Comparison of ENCODE assay signal across 12 mouse cellular contexts in the genomic region with DNA sequence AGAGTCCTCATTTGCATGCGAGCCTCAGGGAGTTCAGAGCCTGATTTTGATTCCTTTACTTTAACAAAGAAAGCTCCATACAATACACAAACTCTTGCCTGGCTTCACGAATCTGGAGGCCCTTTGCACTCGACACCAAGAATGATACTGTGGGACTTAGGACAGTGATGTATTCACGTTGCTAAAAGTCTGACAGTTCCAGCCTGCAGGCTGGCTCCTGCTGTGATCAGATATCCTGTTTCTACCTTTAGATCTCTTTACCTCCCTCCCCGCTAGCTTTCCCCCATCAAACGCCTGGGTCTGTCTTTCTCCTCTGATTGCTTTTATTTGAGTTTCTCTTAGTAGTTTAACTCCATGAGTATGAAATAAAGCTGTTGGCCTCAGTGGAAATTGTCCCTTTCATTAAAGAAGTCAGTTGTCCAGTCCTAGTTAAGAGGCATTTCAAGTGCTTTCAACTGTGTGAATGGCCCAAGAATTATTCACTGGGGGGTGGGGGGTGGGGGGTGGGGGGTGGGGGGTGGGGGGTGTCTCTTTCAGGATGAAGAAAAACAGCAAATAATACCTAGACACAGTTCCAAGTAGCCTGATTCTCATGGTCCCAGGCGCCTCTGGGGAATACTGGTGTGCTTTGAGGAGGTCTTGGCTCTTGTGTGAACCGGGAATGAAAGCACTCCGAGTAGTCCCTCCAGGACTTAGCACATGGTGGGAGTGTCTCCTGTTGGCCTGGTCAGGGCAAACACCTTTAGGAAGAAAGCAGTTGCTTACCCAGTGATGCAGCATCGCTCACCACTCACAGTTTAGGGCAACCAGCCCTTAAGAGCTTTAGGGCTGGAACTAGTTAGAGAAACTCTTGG. TPM values are rescaled to one million over a fixed set of nuclear protein-coding genes. Genes with fewer than 3 reads are reported as not detected.
A peak's percentile ranks its signal among the peaks of the same experiment; 100 is the strongest.
DNase-seq lines count a peak whose midpoint lies in the region; ATAC-seq and TF ChIP-seq lines count a peak whose summit lies in the region.
"Had no signal": no experiment of that assay in that cellular context is flagged by ENCODE, and none has a peak within 500 bp of the region (broad histone marks: within the 10 kb centered on the region; RNA-seq: fewer than 3 reads in every experiment).

No protein-coding gene starts in this region.

- no peaks in the 10 kb centered on the region for H3K9me3 ChIP-seq in forebrain, embryonic 14.5 days (replicated peaks; ENCODE audit: control insufficient read depth, low read length)
- H3K9me3 ChIP-seq in hindbrain, postnatal 0 days (ENCODE audit: low read length) = no peaks in the 10 kb centered on the region
- no peaks in the 10 kb centered on the region for H3K9me3 ChIP-seq in stomach, embryonic 15.5 days
- H3K9me3 ChIP-seq: embryonic facial prominence, embryonic 15.5 days; liver, embryonic 13.5 days had no signal

- no peak overlapping the region for H3K4me3 ChIP-seq in forebrain, embryonic 14.5 days (ENCODE audit: low read depth, low read length)
- no peak overlapping the region for H3K4me3 ChIP-seq in hindbrain, postnatal 0 days (ENCODE audit: low read length)
- H3K4me3 ChIP-seq in stomach, embryonic 15.5 days (replicated peaks) = no peak overlapping the region
- H3K4me3 ChIP-seq: embryonic facial prominence, embryonic 15.5 days; liver, embryonic 13.5 days had no signal

- 5% methylated on average over 10 of the region's 10 CpGs for WGBS in forebrain, embryonic 14.5 days
- WGBS in hindbrain, postnatal 0 days = 16% methylated on average over 10 of the region's 10 CpGs
- 35% methylated on average over 10 of the region's 10 CpGs for WGBS in stomach, embryonic 15.5 days

- H3K4me2 ChIP-seq in forebrain, embryonic 14.5 days (ENCODE audit: low read length) = no peak overlapping the region
- no peak overlapping the region for H3K4me2 ChIP-seq in hindbrain, postnatal 0 days (ENCODE audit: low read depth, low read length)
- H3K4me2 ChIP-seq in stomach, embryonic 15.5 days = no peak overlapping the region
- H3K4me2 ChIP-seq: embryonic facial prominence, embryonic 15.5 days; liver, embryonic 13.5 days had no signal

- no peak overlapping the region for H3K27ac ChIP-seq in forebrain, embryonic 14.5 days (ENCODE audit: low read depth, low read length)
- H3K27ac ChIP-seq in hindbrain, postnatal 0 days = peak overlapping the region; percentile 71
- peak overlapping the region; percentile 21; the same call in 1 of the 2 replicates for H3K27ac ChIP-seq in stomach, embryonic 15.5 days
- H3K27ac ChIP-seq: embryonic facial prominence, embryonic 15.5 days; liver, embryonic 13.5 days had no signal

- H3K36me3 ChIP-seq in forebrain, embryonic 14.5 days (ENCODE audit: control insufficient read depth, insufficient read depth, low read length) = no peaks in the 10 kb centered on the region
- no peaks in the 10 kb centered on the region for H3K36me3 ChIP-seq in hindbrain, postnatal 0 days (ENCODE audit: insufficient read depth, low read length)
- no peaks in the 10 kb centered on the region for H3K36me3 ChIP-seq in stomach, embryonic 15.5 days
- H3K36me3 ChIP-seq: embryonic facial prominence, embryonic 15.5 days; liver, embryonic 13.5 days had no signal

- peak; percentile 15 for DNase-seq in retina, embryonic 14.5 days (ENCODE audit: low spot score)
- DNase-seq in retina, postnatal 1 day = no peak
- DNase-seq in forebrain, embryonic 14.5 days (ENCODE audit: low spot score) = peak; percentile 43
- DNase-seq in hindbrain, postnatal 0 days (ENCODE audit: low spot score) = peak; percentile 75
- DNase-seq in spleen, postnatal 14 days (ENCODE audit: low spot score in 2 of 2) = no peak
- DNase-seq in cerebellum, adult 11 months = no peak
- DNase-seq: liver, embryonic 13.5 days; spleen, adult 18-20 months had no signal

- ATAC-seq in forebrain, embryonic 14.5 days = 0 out of 2 replicates have a peak, but pooled peaks have one; percentile 42
- ATAC-seq in hindbrain, postnatal 0 days = peak; percentile 73
- ATAC-seq in stomach, embryonic 15.5 days (ENCODE audit: insufficient read depth, low FRiP score, low read depth) = no peak

- H3K4me1 ChIP-seq in forebrain, embryonic 14.5 days (ENCODE audit: control insufficient read depth, insufficient read depth, low read length) = no peaks in the 10 kb centered on the region
- no peaks in the 10 kb centered on the region for H3K4me1 ChIP-seq in hindbrain, postnatal 0 days (ENCODE audit: insufficient read depth, low read length)
- peaks cover 11% of the 10 kb centered on the region for H3K4me1 ChIP-seq in stomach, embryonic 15.5 days
- H3K4me1 ChIP-seq: liver, embryonic 13.5 days had no signal

- no peak overlapping the region for H3K9ac ChIP-seq in forebrain, embryonic 14.5 days (ENCODE audit: low read length)
- no peak overlapping the region for H3K9ac ChIP-seq in hindbrain, postnatal 0 days (replicated peaks; ENCODE audit: low read length)
- no peak overlapping the region for H3K9ac ChIP-seq in stomach, embryonic 15.5 days
- H3K9ac ChIP-seq: embryonic facial prominence, embryonic 15.5 days; liver, embryonic 13.5 days had no signal

- no peaks in the 10 kb centered on the region for H3K27me3 ChIP-seq in forebrain, embryonic 14.5 days (replicated peaks; ENCODE audit: control insufficient read depth, insufficient read depth, low read length)
- no peaks in the 10 kb centered on the region for H3K27me3 ChIP-seq in hindbrain, postnatal 0 days (ENCODE audit: insufficient read depth, low read length)
- H3K27me3 ChIP-seq in stomach, embryonic 15.5 days (replicated peaks) = no peaks in the 10 kb centered on the region
- H3K27me3 ChIP-seq: embryonic facial prominence, embryonic 15.5 days; liver, embryonic 13.5 days had no signal

- TF ChIP-seq CTCF in hindbrain, postnatal 0 days (IDR thresholded peaks at IDR 0.05; ENCODE audit: low read depth) = no peak

RNA-seq across cellular contexts. Expression of gene Sparcl1, which starts 11.6 kb away (rescaled TPM):
- 70.4 and 93.1 TPM in 2 replicates for polyA plus RNA-seq in forebrain, embryonic 14.5 days (2014; fragmentation: Nextera tagmentation; extraction: Ambion mirVana)
- total RNA-seq in hindbrain, postnatal 0 days (2014; rRNA removed) = 660 and 723 TPM in 2 replicates
- 782 and 913 TPM in 2 replicates for polyA plus RNA-seq in hindbrain, postnatal 0 days (2015; fragmentation: Nextera tagmentation; extraction: Ambion mirVana)
- 274 and 291 TPM in 2 replicates for polyA plus RNA-seq in stomach, embryonic 15.5 days (2015; fragmentation: Nextera tagmentation; extraction: Ambion mirVana)

RNA-seq across cellular contexts. Expression of gene Gm17660, which starts 24.5 kb away (rescaled TPM):
- 0.44 TPM in 1 of 2 replicates, not detected in the other for polyA plus RNA-seq in forebrain, embryonic 14.5 days (2014; fragmentation: Nextera tagmentation; extraction: Ambion mirVana)
- total RNA-seq in hindbrain, postnatal 0 days (2014; rRNA removed) = 0.58 TPM in 1 of 2 replicates, not detected in the other
- 0.61 TPM in 1 of 2 replicates, not detected in the other for polyA plus RNA-seq in hindbrain, postnatal 0 days (2015; fragmentation: Nextera tagmentation; extraction: Ambion mirVana)
- not detected in 2 replicates for polyA plus RNA-seq in stomach, embryonic 15.5 days (2015; fragmentation: Nextera tagmentation; extraction: Ambion mirVana)
- total RNA-seq: layer of hippocampus, adult 18-20 months had no signal
- polyA plus RNA-seq: heart, embryonic 16.5 days; liver, embryonic 13.5 days had no signal

RNA-seq across cellular contexts. Expression of gene Nudt9, which starts 55.8 kb away (rescaled TPM):
- 55.9 and 56.8 TPM in 2 replicates for polyA plus RNA-seq in forebrain, embryonic 14.5 days (2014; fragmentation: Nextera tagmentation; extraction: Ambion mirVana)
- total RNA-seq in hindbrain, postnatal 0 days (2014; rRNA removed) = 54.9 and 59.1 TPM in 2 replicates
- polyA plus RNA-seq in hindbrain, postnatal 0 days (2015; fragmentation: Nextera tagmentation; extraction: Ambion mirVana) = 72.6 and 80.2 TPM in 2 replicates
- 62.8 and 64.6 TPM in 2 replicates for polyA plus RNA-seq in stomach, embryonic 15.5 days (2015; fragmentation: Nextera tagmentation; extraction: Ambion mirVana)

Comparison
In these comparisons a context has a peak if more than half of its experiments do, and no peak if none do; other contexts are left out.
1. DNase-seq: peak in retina, embryonic 14.5 days (single experiment), forebrain, embryonic 14.5 days (single experiment) and hindbrain, postnatal 0 days (single experiment); none in retina, postnatal 1 day (single experiment), spleen, postnatal 14 days (0 of 2) and cerebellum, adult 11 months (single experiment).